Mouse (Mus musculus): Measurements from ENCODE around the gene Klhl31.

Gene Klhl31

DNA sequence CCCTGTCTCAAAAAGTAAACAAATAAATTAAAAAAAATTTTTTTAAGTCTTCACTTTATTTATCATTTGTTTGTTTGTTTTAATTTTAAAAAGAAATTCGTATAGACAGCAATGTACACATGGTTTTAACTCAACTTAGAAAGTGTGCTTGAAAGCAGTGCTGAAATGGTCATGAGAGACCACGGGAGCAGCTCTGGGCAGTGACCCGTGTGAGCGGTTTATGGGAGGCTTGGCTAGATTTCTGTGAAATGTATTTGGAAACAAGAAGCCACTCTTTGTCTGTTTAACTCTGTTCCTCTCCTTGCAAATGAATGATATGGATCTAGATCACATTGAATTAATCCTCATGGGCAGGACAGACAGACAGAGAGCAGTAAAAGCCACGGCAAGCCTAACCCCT is 59.3 kb downstream of the Klhl31 start:
- in situ Hi-C loops (cut with MboI; ENCODE audit: low sequenced_read_pairs): no loop called here

- in situ Hi-C loops (cut with MboI; ENCODE audit: low sequenced_read_pairs): no loop called here
These were observed 67.2 kb downstream of the Klhl31 start for GRCm38 (mm10) chr9:77703476-77703875.

GRCm38 (mm10) chr9:77704108-77704507 is 67.8 kb downstream of the Klhl31 start:
- in situ Hi-C loops (cut with MboI; ENCODE audit: low sequenced_read_pairs): no loop called here

DNA sequence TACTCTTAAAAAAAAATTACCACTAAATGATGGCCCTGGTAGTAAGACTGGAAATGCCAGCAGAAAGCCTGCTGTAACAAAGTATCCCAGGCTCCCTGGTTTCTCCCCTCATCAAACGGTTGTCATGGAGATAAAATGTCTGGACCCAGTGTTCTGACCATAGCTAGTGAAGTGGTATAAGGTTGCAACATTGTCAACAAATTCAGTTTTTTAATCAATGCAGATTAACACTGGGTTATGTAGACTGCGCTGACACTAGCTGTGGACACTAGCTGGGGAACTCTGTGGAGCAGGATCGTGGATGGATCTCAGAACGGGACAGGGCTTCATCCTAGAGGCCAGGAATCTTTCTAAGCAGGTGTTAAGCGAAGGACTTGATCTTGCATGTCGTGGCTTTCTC is 70.2 kb downstream of the Klhl31 start:
- in situ Hi-C loops (cut with MboI; ENCODE audit: low sequenced_read_pairs): no loop called here

DNA sequence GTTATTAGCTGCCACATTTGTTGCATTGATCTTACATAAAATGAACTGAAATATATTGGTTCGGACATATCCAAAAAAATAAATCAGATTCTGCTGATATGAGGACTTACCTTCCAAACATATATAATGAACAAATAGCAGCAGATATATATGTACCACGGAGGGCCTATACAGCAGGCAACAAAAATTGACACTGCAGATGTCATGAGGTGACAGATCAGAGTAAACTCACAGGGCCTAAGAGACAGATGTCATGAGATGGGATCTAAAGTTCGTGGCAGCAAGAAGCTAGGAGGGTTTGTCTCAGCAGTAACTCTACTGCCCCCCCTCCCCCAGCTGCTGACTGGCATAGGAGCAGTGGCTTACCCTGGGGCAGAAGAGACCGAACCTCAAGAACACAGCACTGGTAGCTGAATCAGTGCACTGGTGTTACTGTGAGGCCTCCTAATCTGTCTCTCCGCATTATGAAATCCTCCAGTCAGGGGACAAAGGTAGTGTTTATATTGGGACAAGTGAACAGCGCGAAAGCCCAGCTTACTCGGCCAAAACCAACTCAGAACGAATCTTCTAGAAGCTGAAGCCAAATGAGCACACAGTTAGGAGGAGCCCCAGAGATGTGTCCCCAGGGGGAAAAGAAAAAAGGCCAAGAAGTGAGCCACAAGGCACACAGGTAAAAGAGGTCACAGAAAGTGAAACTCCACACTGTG is 71.3 kb downstream of the Klhl31 start:
- in situ Hi-C loops (cut with MboI; ENCODE audit: low sequenced_read_pairs): no loop called here

GRCm38 (mm10) chr9:77708950-77709349 is 72.7 kb downstream of the Klhl31 start:
- in situ Hi-C loops (cut with MboI; ENCODE audit: low sequenced_read_pairs): no loop called here

All from CH12F3 (cell line).